Mouse (Mus musculus): ENCODE measurements at regions not wholly inside any gene's neighbourhood (a gene's known extent, or its start where the extent isn't known, plus 50 kb on each side); places are given as distances from the start of the nearest gene placed in this dataset.

DNA sequence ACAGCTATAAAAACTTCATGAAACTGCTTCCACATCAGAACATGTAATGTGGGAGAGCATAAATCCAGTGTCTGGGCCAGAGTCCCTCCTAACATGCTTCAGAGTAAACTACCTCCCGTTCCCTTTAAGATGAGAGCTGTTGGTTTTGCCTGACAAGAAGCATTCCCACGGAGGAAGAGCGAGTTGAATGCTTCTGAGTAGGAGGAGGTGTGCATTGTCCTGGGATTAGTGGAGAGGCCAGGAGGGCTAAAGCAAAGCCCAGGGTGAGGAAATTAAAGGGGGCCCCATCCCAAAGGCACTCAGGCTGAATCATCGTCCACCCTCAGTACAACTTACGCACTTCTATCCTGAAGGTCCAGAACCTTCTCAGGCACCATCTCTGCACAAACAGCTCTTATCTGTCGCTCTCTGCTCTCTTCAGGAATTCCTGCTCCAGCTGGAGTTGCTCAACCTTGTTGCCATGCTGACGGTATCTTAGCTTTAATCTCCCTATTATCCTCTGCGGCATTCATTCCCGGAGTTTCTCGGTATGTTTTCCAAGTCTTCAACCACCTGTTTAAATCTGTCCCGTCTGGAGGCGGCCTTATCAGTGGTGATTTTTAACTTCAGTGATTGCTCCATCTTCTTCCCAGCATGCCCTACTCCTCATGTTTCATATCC lies 85.9 kb upstream of the Magi3 start:
- Histone ChIP-seq H3K9ac (ENCODE audit: low read depth, low read length) (no peak overlapping the region), H3K4me2 (peak overlapping the region; percentile 40)

DNA sequence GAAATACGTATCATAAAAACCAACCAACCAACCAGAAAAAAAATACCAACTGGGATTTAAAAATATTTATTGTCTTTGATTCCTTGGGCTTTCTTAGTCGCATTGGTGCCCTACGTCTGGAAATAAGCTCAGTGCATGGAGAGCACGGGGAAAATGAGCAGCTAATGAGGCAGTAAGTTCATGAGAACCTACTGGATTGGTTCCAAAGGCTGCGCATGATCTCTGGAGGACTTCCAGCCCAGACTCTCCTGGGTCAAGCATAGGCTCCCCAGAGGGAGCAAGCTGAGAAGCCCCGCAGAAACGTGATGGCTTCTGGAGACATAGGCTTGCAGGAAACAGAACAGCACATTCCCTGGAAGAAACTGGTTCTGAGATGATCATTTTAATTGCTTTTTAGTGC lies 83.4 kb upstream of the Magi3 start:
- no peak overlapping the region for H3K4me3 ChIP-seq (ENCODE audit: low read depth, low read length)
- H3K9me3 ChIP-seq (replicated peaks; ENCODE audit: control insufficient read depth, low read length) = no peaks in the 10 kb centered on the region
- H3K9ac ChIP-seq (ENCODE audit: low read depth, low read length) = no peak overlapping the region
- WGBS (ENCODE audit: insufficient replicate concordance) = 80% methylated on average over 7 of the region's 7 CpGs
- H3K27me3 ChIP-seq (ENCODE audit: control insufficient read depth, insufficient read depth, low read length) = no peaks in the 10 kb centered on the region
- H3K4me2 ChIP-seq = no peak overlapping the region
- H3K36me3 ChIP-seq (ENCODE audit: control insufficient read depth, insufficient read depth, low read length) = no peaks in the 10 kb centered on the region
- H3K4me1 ChIP-seq (ENCODE audit: control insufficient read depth, insufficient read depth, low read length) = peaks cover 18% of the 10 kb centered on the region
- H3K27ac ChIP-seq (ENCODE audit: low read depth, low read length) = no peak overlapping the region
- no peak for ATAC-seq (replicated peaks; ENCODE audit: insufficient number of reproducible peaks, low FRiP score, low TSS enrichment)

More for the DNA sequence above, 85.9 kb upstream of the Magi3 start:
- Histone ChIP-seq H3K4me1 (ENCODE audit: control insufficient read depth, insufficient read depth, low read length) (peaks cover 19% of the 10 kb centered on the region), H3K27me3 (ENCODE audit: control insufficient read depth, insufficient read depth, low read length) (no peaks in the 10 kb centered on the region), H3K9me3 (replicated peaks; ENCODE audit: control insufficient read depth, low read length) (no peaks in the 10 kb centered on the region), H3K4me3 (ENCODE audit: low read depth, low read length) (no peak overlapping the region), H3K36me3 (ENCODE audit: control insufficient read depth, insufficient read depth, low read length) (no peaks in the 10 kb centered on the region), H3K27ac (ENCODE audit: low read depth, low read length) (no peak overlapping the region)
- 14% methylated on average over 12 of the region's 12 CpGs for WGBS (ENCODE audit: insufficient replicate concordance)
- ATAC-seq (replicated peaks; ENCODE audit: insufficient number of reproducible peaks, low FRiP score, low TSS enrichment) = no peak

DNA sequence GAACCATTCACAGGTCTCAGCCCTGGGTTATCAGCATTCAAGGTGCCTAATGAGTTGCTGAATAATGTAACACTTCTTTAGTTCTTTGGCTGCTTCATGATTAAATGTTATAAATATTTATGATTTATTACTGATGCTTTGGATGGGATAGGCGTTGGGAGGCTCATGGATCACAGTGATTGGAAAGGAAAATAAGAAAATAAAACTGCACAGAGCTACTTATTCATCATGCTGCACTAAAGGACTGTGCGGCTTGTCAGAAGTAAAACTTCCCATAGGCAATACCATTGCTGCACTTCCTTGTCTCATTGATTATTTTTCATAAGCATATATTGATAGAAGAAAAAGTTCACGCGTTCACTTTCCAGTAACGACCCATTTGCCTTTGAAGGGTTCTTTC lies 80.0 kb upstream of the Magi3 start:
- no peak for ATAC-seq (replicated peaks; ENCODE audit: insufficient number of reproducible peaks, low FRiP score, low TSS enrichment)
- no peaks in the 10 kb centered on the region for H3K27me3 ChIP-seq (ENCODE audit: control insufficient read depth, insufficient read depth, low read length)

DNA sequence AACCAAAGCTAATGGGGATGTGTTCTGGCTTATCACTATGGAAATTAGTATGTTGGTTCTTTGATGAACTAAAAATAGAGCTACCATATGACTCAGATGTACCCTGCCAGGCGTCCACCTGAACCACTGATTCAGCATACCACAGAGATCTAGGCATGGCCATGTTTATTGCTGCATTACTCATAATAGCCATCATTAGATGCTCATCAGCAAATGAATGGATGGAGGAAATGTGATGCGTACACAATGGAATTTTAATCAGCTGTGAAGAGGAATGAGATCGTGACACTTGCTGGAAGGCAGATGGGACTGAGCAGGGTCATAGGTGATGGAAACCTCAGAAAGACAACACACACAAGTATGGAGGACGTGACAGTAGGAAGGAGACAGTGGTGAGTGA lies 78.7 kb upstream of the Magi3 start:
- 49% methylated on average over 4 of the region's 4 CpGs for WGBS (ENCODE audit: insufficient replicate concordance)

More for the DNA sequence above, 80.0 kb upstream of the Magi3 start:
- no peak overlapping the region for H3K9ac ChIP-seq (ENCODE audit: low read depth, low read length)
- no peaks in the 10 kb centered on the region for H3K36me3 ChIP-seq (ENCODE audit: control insufficient read depth, insufficient read depth, low read length)
- H3K4me2 ChIP-seq = no peak overlapping the region
- H3K4me1 ChIP-seq (ENCODE audit: control insufficient read depth, insufficient read depth, low read length) = peaks cover 15% of the 10 kb centered on the region
- H3K4me3 ChIP-seq (ENCODE audit: low read depth, low read length) = no peak overlapping the region
- 86% methylated on average over 5 of the region's 5 CpGs for WGBS (ENCODE audit: insufficient replicate concordance)
- no peak overlapping the region for H3K27ac ChIP-seq (ENCODE audit: low read depth, low read length)
- no peaks in the 10 kb centered on the region for H3K9me3 ChIP-seq (replicated peaks; ENCODE audit: control insufficient read depth, low read length)

DNA sequence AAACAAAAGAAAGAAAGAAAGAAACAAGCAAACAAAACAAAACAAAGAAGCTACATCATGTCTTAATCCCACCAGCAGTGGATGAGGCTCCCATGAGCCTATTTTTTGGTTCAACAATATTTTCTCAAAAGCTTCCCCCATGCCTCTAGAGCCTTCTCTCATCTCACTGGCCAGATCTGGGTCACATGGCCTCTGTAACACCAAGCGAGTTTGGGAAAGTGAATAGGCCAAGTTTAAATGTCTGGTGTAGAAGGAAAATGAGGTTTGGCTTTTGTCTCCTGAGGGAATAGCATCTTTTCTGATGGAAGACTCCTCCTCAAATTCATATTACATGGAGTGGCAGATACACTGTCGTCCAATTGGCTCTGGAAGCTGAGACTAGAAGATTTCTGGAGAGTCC lies 78.2 kb upstream of the Magi3 start:
- Histone ChIP-seq H3K9ac (ENCODE audit: low read depth, low read length) (no peak overlapping the region), H3K4me1 (ENCODE audit: control insufficient read depth, insufficient read depth, low read length) (peaks cover 21% of the 10 kb centered on the region), H3K9me3 (replicated peaks; ENCODE audit: control insufficient read depth, low read length) (no peaks in the 10 kb centered on the region), H3K36me3 (ENCODE audit: control insufficient read depth, insufficient read depth, low read length) (no peaks in the 10 kb centered on the region), H3K4me2 (no peak overlapping the region), H3K4me3 (ENCODE audit: low read depth, low read length) (no peak overlapping the region), H3K27ac (ENCODE audit: low read depth, low read length) (no peak overlapping the region), H3K27me3 (ENCODE audit: control insufficient read depth, insufficient read depth, low read length) (no peaks in the 10 kb centered on the region)
- WGBS (ENCODE audit: insufficient replicate concordance) = 71% methylated on average over 2 of the region's 2 CpGs
- ATAC-seq (replicated peaks; ENCODE audit: insufficient number of reproducible peaks, low FRiP score, low TSS enrichment) = no peak

More for the DNA sequence above, 78.7 kb upstream of the Magi3 start:
- no peak overlapping the region for H3K4me3 ChIP-seq (ENCODE audit: low read depth, low read length)
- no peak overlapping the region for H3K27ac ChIP-seq (ENCODE audit: low read depth, low read length)
- no peak overlapping the region for H3K9ac ChIP-seq (ENCODE audit: low read depth, low read length)
- H3K4me1 ChIP-seq (ENCODE audit: control insufficient read depth, insufficient read depth, low read length) = peaks cover 21% of the 10 kb centered on the region
- H3K27me3 ChIP-seq (ENCODE audit: control insufficient read depth, insufficient read depth, low read length) = no peaks in the 10 kb centered on the region
- H3K9me3 ChIP-seq (replicated peaks; ENCODE audit: control insufficient read depth, low read length) = no peaks in the 10 kb centered on the region
- H3K4me2 ChIP-seq = no peak overlapping the region
- ATAC-seq (replicated peaks; ENCODE audit: insufficient number of reproducible peaks, low FRiP score, low TSS enrichment) = no peak
- no peaks in the 10 kb centered on the region for H3K36me3 ChIP-seq (ENCODE audit: control insufficient read depth, insufficient read depth, low read length)

DNA sequence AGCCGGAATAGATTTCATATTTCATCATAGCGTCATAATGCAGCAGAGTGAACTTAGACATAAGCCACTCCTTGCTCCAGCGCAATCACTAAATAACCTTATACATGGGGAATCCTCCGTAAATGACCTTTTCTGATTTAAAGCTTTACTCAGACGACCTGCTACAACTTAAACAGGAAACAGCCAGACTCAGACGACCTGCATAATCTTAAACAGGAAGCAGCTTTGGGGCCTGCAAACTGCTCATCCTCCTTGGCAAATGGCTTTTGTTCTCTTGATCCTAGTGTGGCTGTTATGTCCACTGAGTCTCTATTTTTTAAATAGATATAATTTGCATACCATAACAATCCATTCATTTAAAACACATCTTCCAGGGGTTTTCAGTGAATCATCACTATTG lies 76.9 kb upstream of the Magi3 start:
- H3K4me2 ChIP-seq = no peak overlapping the region
- no peak overlapping the region for H3K27ac ChIP-seq (ENCODE audit: low read depth, low read length)
- H3K27me3 ChIP-seq (ENCODE audit: control insufficient read depth, insufficient read depth, low read length) = no peaks in the 10 kb centered on the region
- ATAC-seq (replicated peaks; ENCODE audit: insufficient number of reproducible peaks, low FRiP score, low TSS enrichment) = no peak
- H3K4me3 ChIP-seq (ENCODE audit: low read depth, low read length) = no peak overlapping the region
- peaks cover 21% of the 10 kb centered on the region for H3K4me1 ChIP-seq (ENCODE audit: control insufficient read depth, insufficient read depth, low read length)
- H3K9ac ChIP-seq (ENCODE audit: low read depth, low read length) = no peak overlapping the region
- 55% methylated on average over 6 of the region's 6 CpGs for WGBS (ENCODE audit: insufficient replicate concordance)
- H3K36me3 ChIP-seq (ENCODE audit: control insufficient read depth, insufficient read depth, low read length) = no peaks in the 10 kb centered on the region
- no peaks in the 10 kb centered on the region for H3K9me3 ChIP-seq (replicated peaks; ENCODE audit: control insufficient read depth, low read length)

DNA sequence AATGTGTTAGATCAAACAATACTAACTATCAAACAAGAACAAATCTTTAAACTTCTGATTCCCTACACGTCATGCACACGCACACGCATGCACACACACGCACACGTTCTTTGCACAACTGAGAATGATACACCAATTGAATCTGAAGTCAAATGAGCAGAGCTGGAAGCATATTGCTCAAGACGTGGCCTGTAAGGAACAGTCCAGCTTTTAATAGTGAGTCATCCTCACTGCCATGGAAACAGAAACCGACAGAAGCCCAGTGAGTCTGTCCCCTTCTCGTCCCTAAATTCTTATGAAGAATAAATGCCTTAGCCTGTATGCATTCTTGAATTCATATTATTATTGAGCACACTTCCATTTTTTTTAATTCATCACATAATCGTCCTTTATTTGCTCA lies 75.7 kb upstream of the Magi3 start:
- Histone ChIP-seq H3K27me3 (ENCODE audit: control insufficient read depth, insufficient read depth, low read length) (no peaks in the 10 kb centered on the region), H3K27ac (ENCODE audit: low read depth, low read length) (no peak overlapping the region), H3K9ac (ENCODE audit: low read depth, low read length) (no peak overlapping the region), H3K4me3 (ENCODE audit: low read depth, low read length) (no peak overlapping the region), H3K36me3 (ENCODE audit: control insufficient read depth, insufficient read depth, low read length) (no peaks in the 10 kb centered on the region), H3K9me3 (replicated peaks; ENCODE audit: control insufficient read depth, low read length) (no peaks in the 10 kb centered on the region), H3K4me2 (no peak overlapping the region), H3K4me1 (ENCODE audit: control insufficient read depth, insufficient read depth, low read length) (peaks cover 14% of the 10 kb centered on the region)
- WGBS (ENCODE audit: insufficient replicate concordance) = 74% methylated on average over 9 of the region's 9 CpGs
- ATAC-seq (replicated peaks; ENCODE audit: insufficient number of reproducible peaks, low FRiP score, low TSS enrichment) = no peak

DNA sequence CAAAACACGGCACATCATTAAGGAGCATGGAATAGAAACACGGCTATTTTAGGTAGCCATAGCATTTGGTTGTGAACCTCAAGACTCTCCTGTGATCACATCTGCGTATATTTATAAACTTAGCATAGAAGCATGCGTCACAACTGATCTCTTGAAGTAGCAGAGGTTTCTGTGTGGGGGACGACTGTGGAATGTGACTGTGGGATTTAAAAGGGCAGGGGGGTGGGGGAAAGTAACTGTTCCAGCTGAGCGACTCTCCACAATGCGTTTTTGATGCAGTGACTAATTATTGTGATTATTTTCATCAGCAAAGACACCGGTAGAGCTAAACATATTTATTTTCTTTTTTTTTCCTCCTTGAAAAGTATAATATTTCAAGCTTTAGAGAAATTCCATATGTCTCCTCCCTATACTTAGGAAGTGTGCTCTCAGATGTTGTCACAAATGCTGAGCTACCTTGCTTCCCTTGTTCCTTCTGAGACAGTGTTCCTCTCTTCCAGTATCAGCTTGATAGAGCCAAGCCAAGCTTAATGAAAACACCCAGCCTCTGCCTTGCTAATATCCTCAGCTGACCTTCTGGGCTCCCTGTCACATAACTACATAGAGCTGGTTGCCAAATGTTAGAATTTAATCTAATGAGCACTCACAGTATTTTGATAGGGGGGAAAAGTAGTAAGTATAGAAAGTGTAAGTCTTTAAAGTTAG lies 75.0 kb upstream of the Magi3 start:
- Histone ChIP-seq H3K27me3 (ENCODE audit: control insufficient read depth, insufficient read depth, low read length) (no peaks in the 10 kb centered on the region), H3K27ac (ENCODE audit: low read depth, low read length) (no peak overlapping the region; the same call in 1 of the 2 replicates), H3K4me1 (ENCODE audit: control insufficient read depth, insufficient read depth, low read length) (peaks cover 14% of the 10 kb centered on the region), H3K4me3 (ENCODE audit: low read depth, low read length) (no peak overlapping the region), H3K4me2 (no peak overlapping the region), H3K9me3 (replicated peaks; ENCODE audit: control insufficient read depth, low read length) (no peaks in the 10 kb centered on the region), H3K36me3 (ENCODE audit: control insufficient read depth, insufficient read depth, low read length) (no peaks in the 10 kb centered on the region), H3K9ac (ENCODE audit: low read depth, low read length) (no peak overlapping the region)
- 43% methylated on average over 8 of the region's 8 CpGs for WGBS (ENCODE audit: insufficient replicate concordance)
- no peak for ATAC-seq (replicated peaks; ENCODE audit: insufficient number of reproducible peaks, low FRiP score, low TSS enrichment)

DNA sequence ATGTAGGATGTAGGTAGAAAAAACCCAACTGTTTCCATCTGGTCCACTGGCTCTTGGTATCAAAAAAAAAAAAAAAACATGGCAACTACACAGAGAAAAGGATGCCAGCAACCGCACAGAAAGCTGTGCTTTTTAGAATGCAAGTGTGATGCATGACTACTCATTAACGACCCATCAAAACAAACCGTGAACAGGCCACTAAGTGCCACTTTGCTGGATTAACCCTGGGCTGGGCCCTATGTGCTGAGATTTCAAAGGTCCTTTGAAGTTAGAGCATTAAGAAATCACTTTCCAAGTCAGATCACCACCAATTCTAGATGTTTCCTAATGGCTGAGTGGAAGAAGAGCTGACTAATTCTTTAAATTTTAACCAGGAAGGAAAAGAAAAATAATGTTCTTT lies 73.7 kb upstream of the Magi3 start:
- Histone ChIP-seq H3K9ac (ENCODE audit: low read depth, low read length) (no peak overlapping the region), H3K27ac (ENCODE audit: low read depth, low read length) (no peak overlapping the region), H3K36me3 (ENCODE audit: control insufficient read depth, insufficient read depth, low read length) (no peaks in the 10 kb centered on the region), H3K9me3 (replicated peaks; ENCODE audit: control insufficient read depth, low read length) (no peaks in the 10 kb centered on the region), H3K4me1 (ENCODE audit: control insufficient read depth, insufficient read depth, low read length) (peaks cover 11% of the 10 kb centered on the region), H3K27me3 (ENCODE audit: control insufficient read depth, insufficient read depth, low read length) (no peaks in the 10 kb centered on the region), H3K4me3 (ENCODE audit: low read depth, low read length) (no peak overlapping the region), H3K4me2 (no peak overlapping the region)
- no peak for ATAC-seq (replicated peaks; ENCODE audit: insufficient number of reproducible peaks, low FRiP score, low TSS enrichment)
- WGBS (ENCODE audit: insufficient replicate concordance) = 68% methylated on average over 3 of the region's 3 CpGs

Measured in heart, embryonic 11.5 days (tissue).